Mouse (Mus musculus): ENCODE measurements around the gene Kcnk1. TPM values are rescaled to one million over a fixed set of nuclear protein-coding genes. Genes with fewer than 3 reads are reported as not detected.

Kcnk1 gene
- polyA plus RNA-seq, 2 experiments = 0.08 to 0.29 TPM

DNA sequence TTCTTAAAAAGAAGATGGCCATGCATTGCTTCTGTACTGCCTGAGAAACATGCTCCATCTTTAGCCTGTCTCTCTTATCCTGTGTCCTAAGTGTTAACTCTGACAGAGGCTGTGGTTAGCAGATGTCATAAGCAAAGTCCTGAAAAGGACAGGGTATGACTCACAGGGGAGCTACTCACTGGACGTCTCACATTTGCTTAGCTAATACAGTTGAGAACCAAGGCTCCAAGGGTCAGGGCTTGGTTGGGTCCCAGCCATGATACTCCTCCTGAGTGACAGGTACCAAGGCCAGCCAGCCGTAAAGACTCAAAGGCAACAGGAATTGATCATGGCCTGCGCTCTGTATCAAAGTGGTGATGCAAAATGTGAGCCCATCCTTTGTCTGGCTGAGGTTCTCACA, 15.9 kb downstream of the Kcnk1 start:
- Histone ChIP-seq H3K4me2 (ENCODE audit: low read depth) (no peak overlapping the region), H3K4me1 (replicated peaks; ENCODE audit: control insufficient read depth in 2 of 2, insufficient read depth in 2 of 2, low read length in 1 of 2) (no peaks in the 10 kb centered on the region), H3K27me3 (ENCODE audit: control insufficient read depth, insufficient read depth, low read length) (no peaks in the 10 kb centered on the region), H3K27ac (no peak overlapping the region), H3K36me3 (replicated peaks; ENCODE audit: control insufficient read depth, insufficient read depth, low read depth) (no peaks in the 10 kb centered on the region), H3K4me3 (ENCODE audit: insufficient read depth in 1 of 2, low read depth in 2 of 2, low read length in 2 of 2) (no peak overlapping the region), H3K9me3 (ENCODE audit: control insufficient read depth, low read length) (no peaks in the 10 kb centered on the region), H3K9ac (replicated peaks) (no peak overlapping the region)
- 43% methylated on average over 3 of the region's 3 CpGs for WGBS (ENCODE audit: insufficient replicate concordance)
- no peak for TF ChIP-seq CTCF (IDR thresholded peaks at IDR 0.05; ENCODE audit: low read depth)
- TF ChIP-seq EP300 (IDR thresholded peaks at IDR 0.05; ENCODE audit: low read depth) = no peak
- no peak for DNase-seq (ENCODE audit: low read depth in 3 of 3, low spot score in 3 of 3)
- ATAC-seq (ENCODE audit: insufficient read depth) = no peak

DNA sequence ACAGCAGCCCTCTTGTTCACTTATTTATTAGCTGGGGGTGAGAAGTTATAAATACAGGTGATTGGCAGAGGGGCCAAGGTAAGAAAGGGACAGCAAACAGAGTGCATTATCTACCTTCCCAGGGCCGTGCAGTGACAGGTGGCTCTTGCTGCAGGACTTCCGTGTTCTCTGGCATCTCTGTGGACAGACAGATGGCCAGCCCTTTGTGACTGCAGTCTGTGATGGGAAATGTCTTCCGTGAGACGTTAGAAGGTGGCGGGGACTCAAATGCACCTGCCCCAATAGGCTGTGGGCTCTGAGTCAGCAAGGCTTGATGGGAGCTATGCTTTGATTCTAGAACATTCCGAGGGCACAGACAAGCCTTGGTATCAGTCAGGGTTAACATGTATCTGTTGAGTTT, 17.4 kb downstream of the Kcnk1 start:
- H3K4me1 ChIP-seq (replicated peaks; ENCODE audit: control insufficient read depth in 2 of 2, insufficient read depth in 2 of 2, low read length in 1 of 2) = no peaks in the 10 kb centered on the region
- no peak for ATAC-seq (ENCODE audit: insufficient read depth)
- H3K36me3 ChIP-seq (replicated peaks; ENCODE audit: control insufficient read depth, insufficient read depth, low read depth) = no peaks in the 10 kb centered on the region
- no peak overlapping the region for H3K4me3 ChIP-seq (ENCODE audit: insufficient read depth in 1 of 2, low read depth in 2 of 2, low read length in 2 of 2)
- H3K27me3 ChIP-seq (ENCODE audit: control insufficient read depth, insufficient read depth, low read length) = no peaks in the 10 kb centered on the region
- H3K9ac ChIP-seq (replicated peaks) = no peak overlapping the region
- TF ChIP-seq CTCF (IDR thresholded peaks at IDR 0.05; ENCODE audit: low read depth) (no peak), EP300 (IDR thresholded peaks at IDR 0.05; ENCODE audit: low read depth) (no peak)
- H3K9me3 ChIP-seq (ENCODE audit: control insufficient read depth, low read length) = no peaks in the 10 kb centered on the region
- H3K27ac ChIP-seq = no peak overlapping the region
- WGBS (ENCODE audit: insufficient replicate concordance) = 63% methylated on average over 6 of the region's 6 CpGs
- DNase-seq (ENCODE audit: low read depth in 3 of 3, low spot score in 3 of 3) = no peak
- no peak overlapping the region for H3K4me2 ChIP-seq (ENCODE audit: low read depth)

DNA sequence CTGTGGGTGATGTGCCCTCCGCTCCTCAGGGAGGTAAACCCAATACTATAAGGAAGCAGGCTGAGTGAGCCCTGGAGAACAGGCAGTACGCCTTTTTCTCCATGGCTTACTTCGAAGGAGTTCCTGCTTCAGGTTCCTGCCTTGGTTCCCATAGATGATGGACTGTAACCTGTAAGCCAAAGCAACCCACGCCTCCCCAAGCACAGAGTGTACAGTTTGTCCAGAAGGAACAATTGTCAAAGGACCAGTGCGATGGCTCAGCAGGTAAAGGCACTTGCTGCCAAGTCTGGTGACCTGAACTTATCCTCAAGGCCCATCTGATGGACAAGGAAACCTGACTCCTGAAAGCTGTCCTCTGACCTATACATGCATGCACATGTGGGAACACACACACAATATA, 18.7 kb downstream of the Kcnk1 start:
- 61% methylated on average over 5 of the region's 5 CpGs for WGBS (ENCODE audit: insufficient replicate concordance)
- Histone ChIP-seq H3K36me3 (replicated peaks; ENCODE audit: control insufficient read depth, insufficient read depth, low read depth) (no peaks in the 10 kb centered on the region), H3K9ac (replicated peaks) (no peak overlapping the region), H3K27me3 (ENCODE audit: control insufficient read depth, insufficient read depth, low read length) (no peaks in the 10 kb centered on the region), H3K4me2 (ENCODE audit: low read depth) (no peak overlapping the region), H3K27ac (no peak overlapping the region), H3K9me3 (ENCODE audit: control insufficient read depth, low read length) (no peaks in the 10 kb centered on the region), H3K4me1 (replicated peaks; ENCODE audit: control insufficient read depth in 2 of 2, insufficient read depth in 2 of 2, low read length in 1 of 2) (no peaks in the 10 kb centered on the region), H3K4me3 (ENCODE audit: insufficient read depth in 1 of 2, low read depth in 2 of 2, low read length in 2 of 2) (no peak overlapping the region)
- DNase-seq (ENCODE audit: low read depth in 3 of 3, low spot score in 3 of 3) (no peak), ATAC-seq (ENCODE audit: insufficient read depth) (no peak)
- TF ChIP-seq EP300 (IDR thresholded peaks at IDR 0.05; ENCODE audit: low read depth) = no peak
- no peak for TF ChIP-seq CTCF (IDR thresholded peaks at IDR 0.05; ENCODE audit: low read depth)

DNA sequence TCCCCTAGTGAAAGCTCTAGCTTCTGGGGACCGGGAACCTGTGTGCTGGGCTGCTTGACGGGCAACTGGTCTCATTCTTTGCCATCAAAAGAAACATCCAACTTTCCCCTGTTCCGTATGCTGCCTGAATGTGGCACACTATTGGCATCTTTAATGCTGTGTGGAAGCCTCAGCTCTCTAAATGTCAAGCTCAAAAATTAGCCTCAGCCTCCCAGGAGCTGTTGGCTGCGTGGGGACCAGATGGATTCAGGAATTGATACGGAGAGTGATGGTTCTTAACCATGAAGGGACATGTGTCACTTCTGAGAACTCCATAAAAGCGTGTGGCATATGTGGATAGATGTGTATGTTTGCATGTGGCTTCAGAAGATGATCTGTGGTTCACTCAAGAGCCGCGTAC, 27.0 kb downstream of the Kcnk1 start:
- no peak overlapping the region for H3K4me3 ChIP-seq (ENCODE audit: insufficient read depth in 1 of 2, low read depth in 2 of 2, low read length in 2 of 2)
- TF ChIP-seq CTCF (IDR thresholded peaks at IDR 0.05; ENCODE audit: low read depth) = no peak
- TF ChIP-seq EP300 (IDR thresholded peaks at IDR 0.05; ENCODE audit: low read depth) = no peak
- no peak overlapping the region for H3K4me2 ChIP-seq (ENCODE audit: low read depth)
- ATAC-seq (ENCODE audit: insufficient read depth) (no peak), DNase-seq (ENCODE audit: low read depth in 3 of 3, low spot score in 3 of 3) (no peak)
- no peaks in the 10 kb centered on the region for H3K4me1 ChIP-seq (replicated peaks; ENCODE audit: control insufficient read depth in 2 of 2, insufficient read depth in 2 of 2, low read length in 1 of 2)
- H3K9ac ChIP-seq (replicated peaks) = no peak overlapping the region
- H3K27ac ChIP-seq = no peak overlapping the region
- no peaks in the 10 kb centered on the region for H3K36me3 ChIP-seq (replicated peaks; ENCODE audit: control insufficient read depth, insufficient read depth, low read depth)
- 65% methylated on average over 8 of the region's 8 CpGs for WGBS (ENCODE audit: insufficient replicate concordance)
- H3K27me3 ChIP-seq (ENCODE audit: control insufficient read depth, insufficient read depth, low read length) = no peaks in the 10 kb centered on the region
- H3K9me3 ChIP-seq (ENCODE audit: control insufficient read depth, low read length) = no peaks in the 10 kb centered on the region

DNA sequence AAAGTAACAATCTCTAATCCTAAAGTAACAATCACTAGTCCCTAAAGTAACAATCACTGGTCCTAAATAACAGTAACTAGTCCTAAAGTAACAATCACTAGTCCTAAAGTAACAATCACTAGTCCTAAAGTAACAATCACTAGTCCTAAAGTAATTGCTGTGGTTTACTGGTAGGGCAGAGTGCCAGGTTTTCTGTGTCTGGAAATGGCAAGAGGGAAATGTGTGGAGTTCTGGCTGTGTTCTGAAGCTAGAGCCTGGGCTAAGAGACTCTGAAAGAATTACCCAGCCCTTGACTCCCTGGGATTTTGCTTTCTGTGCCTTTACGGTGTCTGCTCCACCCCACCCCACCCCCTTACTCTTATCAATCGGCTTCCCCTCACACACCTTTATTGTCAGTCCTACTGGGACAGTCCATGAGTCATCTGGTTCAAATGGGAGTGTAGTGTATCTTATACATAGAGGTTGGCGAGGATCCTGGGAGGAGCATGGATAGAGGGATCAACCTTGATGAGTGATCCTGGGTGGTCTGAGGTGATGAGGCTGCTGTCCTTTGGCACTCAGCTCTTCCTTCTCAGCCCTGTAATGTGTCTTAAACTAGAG, 28.8 kb downstream of the Kcnk1 start:
- TF ChIP-seq CTCF (IDR thresholded peaks at IDR 0.05; ENCODE audit: low read depth) (no peak), EP300 (IDR thresholded peaks at IDR 0.05; ENCODE audit: low read depth) (no peak)
- no peak overlapping the region for H3K4me2 ChIP-seq (ENCODE audit: low read depth)
- H3K9ac ChIP-seq (replicated peaks) = no peak overlapping the region
- no peaks in the 10 kb centered on the region for H3K36me3 ChIP-seq (replicated peaks; ENCODE audit: control insufficient read depth, insufficient read depth, low read depth)
- H3K9me3 ChIP-seq (ENCODE audit: control insufficient read depth, low read length) = no peaks in the 10 kb centered on the region
- ATAC-seq (ENCODE audit: insufficient read depth) = no peak
- DNase-seq (ENCODE audit: low read depth in 3 of 3, low spot score in 3 of 3) = no peak
- no peak overlapping the region for H3K27ac ChIP-seq
- no peak overlapping the region for H3K4me3 ChIP-seq (ENCODE audit: insufficient read depth in 1 of 2, low read depth in 2 of 2, low read length in 2 of 2)
- no peaks in the 10 kb centered on the region for H3K4me1 ChIP-seq (replicated peaks; ENCODE audit: control insufficient read depth in 2 of 2, insufficient read depth in 2 of 2, low read length in 1 of 2)
- H3K27me3 ChIP-seq (ENCODE audit: control insufficient read depth, insufficient read depth, low read length) = no peaks in the 10 kb centered on the region
- WGBS (ENCODE audit: insufficient replicate concordance) = 51% methylated on average over 3 of the region's 3 CpGs

All from liver, embryonic 14.5 days (tissue).